Mouse (Mus musculus): ENCODE data around the gene Abhd15. TPM values are rescaled to one million over a fixed set of nuclear protein-coding genes. Genes with fewer than 3 reads are reported as not detected.
"Not testable (repeated sequence)": the region's sequence is repeated elsewhere in the genome, so short reads cannot be mapped to it uniquely, and the experiment has no call there.

The Abhd15 gene
- polyA plus RNA-seq, 1 experiment from 2014 or later, result 1.5 TPM

DNA sequence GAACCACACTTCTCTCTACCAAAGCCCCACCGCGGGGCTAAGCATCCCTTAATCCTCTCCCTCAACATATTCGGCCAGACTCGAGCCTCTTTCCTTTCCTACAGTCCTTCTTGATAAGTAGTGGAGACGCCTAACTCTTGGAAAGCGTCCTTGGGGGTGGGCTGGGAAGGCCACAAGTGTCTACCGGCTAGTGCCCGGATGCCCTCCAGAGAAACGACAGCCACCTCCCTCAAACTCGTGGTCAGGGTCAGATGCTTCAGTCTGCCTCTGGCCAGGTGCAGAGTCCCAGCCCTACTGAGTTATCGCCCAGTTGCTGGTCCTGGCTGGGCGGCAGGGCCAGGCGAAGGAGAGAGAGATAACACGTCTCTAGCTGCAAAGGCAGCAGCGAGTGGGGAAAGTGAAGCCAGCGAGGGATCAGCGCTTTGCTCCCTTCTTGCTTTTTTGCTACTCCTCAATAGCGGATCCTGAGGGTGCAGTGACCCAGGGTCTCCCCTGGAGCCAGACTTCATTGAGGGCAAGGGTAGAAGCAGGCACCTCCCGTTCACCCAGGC is 565 bp upstream of the Abhd15 start:
- no peak for ATAC-seq (ENCODE audit: insufficient number of reproducible peaks, insufficient read depth, low FRiP score, low TSS enrichment, low read depth)
- WGBS, result 7% methylated on average over 19 of the region's 19 CpGs

DNA sequence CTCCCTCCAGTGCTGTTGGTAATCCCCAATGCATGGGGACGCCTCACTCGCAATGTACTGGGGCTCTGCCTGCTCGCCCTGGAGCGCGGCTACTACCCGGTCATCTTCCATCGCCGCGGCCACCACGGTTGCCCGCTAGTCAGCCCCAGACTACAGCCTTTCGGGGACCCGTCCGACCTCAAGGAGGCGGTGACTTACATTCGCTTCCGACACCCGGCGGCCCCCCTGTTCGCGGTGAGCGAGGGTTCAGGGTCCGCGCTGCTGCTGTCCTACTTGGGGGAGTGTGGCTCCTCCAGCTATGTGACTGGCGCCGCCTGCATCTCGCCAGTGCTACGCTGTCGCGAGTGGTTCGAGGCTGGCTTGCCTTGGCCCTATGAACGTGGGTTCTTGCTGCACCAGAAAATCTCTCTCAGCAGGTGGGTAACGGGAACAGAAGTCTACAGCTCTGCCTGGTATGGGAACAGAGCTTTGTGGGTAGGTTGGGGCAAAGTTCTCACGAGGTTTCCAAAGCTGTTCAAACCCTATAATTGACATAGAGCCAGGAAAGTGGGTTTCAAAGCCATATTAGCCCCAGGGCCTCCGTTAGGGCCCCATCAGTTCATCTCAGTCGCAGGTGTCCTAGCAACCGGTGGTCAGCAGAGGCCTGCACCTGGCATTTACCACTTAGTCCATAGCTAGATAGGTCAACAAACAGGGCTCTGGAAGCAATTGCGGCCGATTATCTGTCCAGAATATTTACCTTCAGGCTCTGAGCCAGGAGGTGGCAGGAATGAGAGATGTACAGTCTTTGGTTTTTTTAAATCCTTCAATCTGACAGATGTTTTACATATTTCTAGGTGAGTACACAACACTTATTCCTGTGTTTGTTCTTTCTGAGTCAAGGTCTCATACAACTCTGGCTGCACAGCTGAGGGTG is 974 bp downstream of the Abhd15 start, which contains the start of gene Trp53i13:
TSS of gene Trp53i13 (minus strand) at position 344 of the 916 bp plus-strand sequence.
- no peaks in the 10 kb centered on the region for H3K9me3 ChIP-seq
- H3K27me3 ChIP-seq, result peaks cover 53% of the 10 kb centered on the region
- no peak within 1 kb of the TSS for H3K27ac ChIP-seq
- peak within 1 kb of the TSS; percentile 56 for H3K4me3 ChIP-seq (replicated peaks)
- no peaks in the 10 kb centered on the region for H3K36me3 ChIP-seq
- peak within 1 kb of the TSS; percentile 95 for H3K4me2 ChIP-seq
- peak within 1 kb of the TSS; percentile 54; the same call in 1 of the 2 replicates for H3K9ac ChIP-seq (replicated peaks)
- no peak for ATAC-seq (ENCODE audit: insufficient number of reproducible peaks, insufficient read depth, low FRiP score, low TSS enrichment, low read depth)
- 7% methylated on average over 39 of the region's 39 CpGs for WGBS
- H3K4me1 ChIP-seq (replicated peaks), result peaks cover 34% of the 10 kb centered on the region

More for the DNA sequence above, 565 bp upstream of the Abhd15 start:
- H3K36me3 ChIP-seq, result peaks cover 14% of the 10 kb centered on the region
- peak overlapping the region; percentile 56 for H3K4me3 ChIP-seq (replicated peaks)
- peaks cover 50% of the 10 kb centered on the region for H3K27me3 ChIP-seq
- peak overlapping the region; percentile 95 for H3K4me2 ChIP-seq
- H3K27ac ChIP-seq, result no peak overlapping the region
- H3K9ac ChIP-seq (replicated peaks), result peak overlapping the region; percentile 54; the same call in 1 of the 2 replicates
- H3K4me1 ChIP-seq (replicated peaks), result peaks cover 34% of the 10 kb centered on the region
- H3K9me3 ChIP-seq, result no peaks in the 10 kb centered on the region

DNA sequence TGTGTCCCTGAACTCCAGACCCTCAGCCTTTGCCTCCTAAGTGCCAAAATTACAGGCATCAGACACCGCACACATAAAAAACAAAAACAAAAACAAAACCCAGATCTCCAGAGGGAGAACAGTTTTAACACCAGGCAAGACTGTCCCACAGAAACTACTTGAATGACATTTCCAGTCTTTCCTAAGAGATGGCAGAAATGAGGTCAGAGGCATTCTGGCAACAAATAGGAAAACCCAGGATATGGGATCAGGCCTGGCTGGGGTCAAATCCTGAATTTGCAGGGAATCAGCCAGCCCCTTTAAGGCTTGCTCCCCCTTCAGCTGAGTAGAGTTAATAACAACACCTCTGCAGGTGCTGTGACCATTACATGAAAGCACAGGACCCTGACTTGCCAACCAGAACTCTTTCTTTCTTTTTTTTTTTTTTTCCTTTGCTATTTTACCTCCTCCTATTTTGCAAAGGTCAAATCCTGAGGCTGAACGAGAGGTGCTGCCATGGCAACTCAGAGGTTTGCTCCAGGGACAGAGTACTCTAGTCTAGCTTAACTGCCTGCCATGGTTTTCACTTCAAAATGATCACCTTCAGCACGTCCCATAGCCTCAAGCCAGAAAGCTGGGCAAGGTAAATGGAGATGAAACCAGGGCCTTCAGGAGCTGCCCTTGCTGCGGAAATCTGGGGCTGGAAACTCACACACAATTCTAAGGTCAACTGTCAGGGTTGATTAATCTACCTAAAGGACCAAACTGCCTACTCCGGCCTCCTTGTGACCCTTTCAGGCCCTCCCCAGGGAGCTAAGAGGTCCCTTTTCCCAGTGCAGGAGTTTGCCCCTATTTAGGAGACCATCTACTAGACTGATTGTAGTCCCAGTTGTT is 1.9 kb downstream of the Abhd15 start:
- Histone ChIP-seq H3K4me3 (replicated peaks) (no peak overlapping the region), H3K9ac (replicated peaks) (no peak overlapping the region), H3K4me2 (no peak overlapping the region), H3K27ac (no peak overlapping the region), H3K9me3 (no peaks in the 10 kb centered on the region), H3K36me3 (no peaks in the 10 kb centered on the region), H3K27me3 (peaks cover 53% of the 10 kb centered on the region), H3K4me1 (replicated peaks) (peaks cover 33% of the 10 kb centered on the region)
- ATAC-seq (ENCODE audit: insufficient number of reproducible peaks, insufficient read depth, low FRiP score, low TSS enrichment, low read depth), result no peak
- 48% methylated on average over 5 of the region's 5 CpGs for WGBS

DNA sequence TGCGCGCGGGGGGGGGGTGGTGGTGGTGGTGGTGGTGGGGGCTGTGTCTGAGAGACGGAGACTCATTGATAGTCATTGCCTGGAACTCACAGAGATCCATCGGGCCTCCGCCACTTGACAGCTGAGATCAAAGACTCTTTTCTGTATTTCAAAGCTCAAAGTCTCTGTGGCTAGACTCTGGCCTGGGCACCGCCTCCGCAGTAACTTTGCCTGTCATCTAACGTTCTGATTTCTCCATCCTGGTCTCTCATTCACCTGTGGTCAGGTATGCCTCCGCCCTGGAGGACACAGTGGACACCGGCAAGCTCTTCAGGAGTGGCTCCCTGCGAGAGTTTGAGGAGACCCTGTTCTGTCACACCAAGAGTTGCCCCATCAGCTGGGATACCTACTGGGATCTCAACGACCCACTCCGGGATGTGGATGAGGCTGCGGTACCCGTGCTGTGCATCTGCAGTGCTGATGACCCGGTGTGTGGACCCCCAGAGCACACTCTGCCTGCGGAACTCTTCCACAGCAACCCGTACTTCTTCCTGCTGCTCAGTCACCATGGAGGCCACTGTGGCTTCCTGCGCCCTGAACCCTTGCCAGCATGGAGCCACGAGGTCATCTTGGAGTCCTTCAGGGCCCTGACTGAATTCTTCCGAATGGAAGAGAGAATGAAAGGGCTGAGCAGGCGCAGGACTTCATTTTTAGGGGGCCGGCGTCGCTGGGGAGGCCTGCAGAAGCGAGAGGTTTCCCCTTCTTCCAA is 3.3 kb downstream of the Abhd15 start:
- ATAC-seq (ENCODE audit: insufficient number of reproducible peaks, insufficient read depth, low FRiP score, low TSS enrichment, low read depth), result no peak
- 77% methylated on average over 26 of the region's 27 CpGs for WGBS
- H3K4me1 ChIP-seq (replicated peaks), result peaks cover 27% of the 10 kb centered on the region
- no peak overlapping the region for H3K27ac ChIP-seq
- peaks cover 53% of the 10 kb centered on the region for H3K27me3 ChIP-seq
- H3K9me3 ChIP-seq, result no peaks in the 10 kb centered on the region
- H3K4me2 ChIP-seq, result no peak overlapping the region
- H3K9ac ChIP-seq (replicated peaks), result no peak overlapping the region
- no peak overlapping the region for H3K4me3 ChIP-seq (replicated peaks)
- H3K36me3 ChIP-seq, result no peaks in the 10 kb centered on the region

DNA sequence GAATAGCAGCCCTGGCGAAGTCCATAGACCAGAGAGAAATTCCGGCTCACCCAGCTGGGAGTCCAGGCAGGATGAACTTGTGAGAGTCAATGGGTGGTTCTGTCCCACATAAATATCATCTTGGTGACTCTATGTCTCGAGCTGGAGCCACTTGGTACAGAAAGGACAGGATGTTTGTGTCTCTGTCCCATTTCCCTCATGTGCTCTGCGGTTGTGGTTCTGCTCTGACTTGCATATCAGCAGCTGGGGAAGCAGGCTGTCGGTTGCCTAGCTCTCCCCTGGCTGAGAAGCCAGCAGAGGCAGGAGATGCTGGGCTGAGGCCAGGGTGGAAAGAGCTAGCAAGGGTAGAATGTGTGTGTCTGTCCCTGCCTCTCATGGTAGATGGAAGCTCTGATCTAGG is 4.1 kb downstream of the Abhd15 start, which contains the start of gene Gm10392:
TSS of gene Gm10392 (minus strand) at position 156 of the 400 bp plus-strand sequence.
- Histone ChIP-seq H3K4me1 (replicated peaks) (peaks cover 22% of the 10 kb centered on the region), H3K36me3 (no peaks in the 10 kb centered on the region), H3K27ac (no peak within 1 kb of the TSS), H3K4me3 (replicated peaks) (no peak within 1 kb of the TSS), H3K4me2 (no peak within 1 kb of the TSS), H3K9me3 (no peaks in the 10 kb centered on the region), H3K9ac (replicated peaks) (no peak within 1 kb of the TSS), H3K27me3 (peaks cover 48% of the 10 kb centered on the region)
- WGBS, result 72% methylated on average over 5 of the region's 5 CpGs
- no peak for ATAC-seq (ENCODE audit: insufficient number of reproducible peaks, insufficient read depth, low FRiP score, low TSS enrichment, low read depth)

DNA sequence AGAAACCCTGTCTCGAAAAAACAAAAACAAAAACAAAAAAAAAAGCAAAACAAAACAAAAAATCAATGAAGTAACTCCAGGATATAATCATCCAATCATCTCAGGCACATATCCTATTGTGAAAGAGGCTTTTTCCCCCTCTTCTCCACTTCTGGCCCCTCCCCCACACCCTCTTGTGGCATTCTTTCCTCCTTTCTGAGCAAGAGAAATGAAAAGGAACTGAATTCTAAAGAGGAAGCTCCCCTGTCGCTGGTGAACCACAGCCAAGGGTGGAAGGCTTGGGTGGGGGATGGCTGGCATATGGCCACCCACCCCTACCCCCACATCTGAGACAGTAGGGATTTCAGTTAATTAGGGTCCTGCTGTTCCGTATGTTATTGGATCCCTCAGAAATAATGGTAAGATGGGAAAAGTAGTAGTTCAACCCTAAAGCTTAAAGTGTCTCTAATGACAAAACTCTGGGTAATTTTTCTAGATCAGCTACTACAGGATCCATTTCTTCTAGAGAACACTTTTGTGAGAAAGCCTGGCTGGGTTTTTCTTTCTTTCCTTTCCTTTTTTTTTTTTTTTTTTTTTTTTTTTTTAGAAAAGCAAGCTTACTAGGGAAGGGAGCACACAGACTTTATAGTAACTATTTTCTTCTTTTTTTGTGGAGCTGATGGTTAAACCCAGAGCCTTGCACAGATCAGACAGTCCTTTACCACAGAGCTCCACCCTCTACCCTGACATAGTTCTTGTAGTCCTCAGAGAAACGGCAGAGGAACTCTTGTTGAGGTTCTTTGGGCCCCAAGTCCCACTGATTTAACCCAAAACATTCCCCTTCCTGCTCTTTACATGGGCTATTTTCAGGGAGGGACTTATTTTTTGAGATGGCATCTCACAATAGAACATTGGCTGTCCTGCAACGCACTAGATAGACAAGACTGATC is 5.9 kb downstream of the Abhd15 start:
- H3K9ac ChIP-seq (replicated peaks), result no peak overlapping the region
- 62% methylated on average over 5 of the region's 5 CpGs for WGBS
- H3K9me3 ChIP-seq, result no peaks in the 10 kb centered on the region
- ATAC-seq (ENCODE audit: insufficient number of reproducible peaks, insufficient read depth, low FRiP score, low TSS enrichment, low read depth), result no peak
- H3K4me3 ChIP-seq (replicated peaks), result no peak overlapping the region
- H3K4me2 ChIP-seq, result no peak overlapping the region
- no peaks in the 10 kb centered on the region for H3K36me3 ChIP-seq
- peaks cover 6% of the 10 kb centered on the region for H3K4me1 ChIP-seq (replicated peaks)
- peaks cover 30% of the 10 kb centered on the region for H3K27me3 ChIP-seq
- no peak overlapping the region for H3K27ac ChIP-seq

DNA sequence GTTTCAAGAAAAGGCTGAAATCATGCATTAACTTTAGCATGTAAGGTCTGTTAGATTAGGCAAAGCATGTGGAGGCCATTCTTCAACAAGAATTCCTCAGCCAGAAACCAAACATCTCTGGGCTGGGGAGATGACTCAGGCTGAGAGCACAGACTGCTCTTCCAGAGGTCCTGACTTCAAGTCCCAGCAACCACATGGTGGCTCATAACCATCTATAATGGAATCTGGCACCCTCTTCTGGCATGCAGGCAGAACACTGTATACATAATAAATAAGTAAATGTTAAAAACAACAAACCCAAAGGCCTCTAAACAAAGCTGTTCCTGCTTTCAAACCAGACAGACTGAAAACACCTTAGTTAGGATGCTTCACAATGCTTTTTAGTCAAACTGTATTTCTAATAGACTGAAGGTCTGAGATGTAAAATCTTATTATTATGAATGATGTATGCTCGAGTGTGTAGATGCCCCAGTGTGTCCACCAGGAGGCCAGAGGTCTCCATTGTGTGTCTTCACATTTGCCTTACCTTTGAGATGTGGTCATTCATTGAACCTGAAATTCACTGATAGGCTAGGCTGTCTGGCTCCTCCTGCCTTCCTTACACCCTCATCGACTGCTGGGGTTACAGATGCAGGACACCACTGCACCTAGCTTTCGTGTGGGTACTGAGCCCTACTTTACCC is 11.0 kb downstream of the Abhd15 start:
- no peaks in the 10 kb centered on the region for H3K27me3 ChIP-seq
- 84% methylated on average over 3 of the region's 3 CpGs for WGBS
- no peak overlapping the region for H3K27ac ChIP-seq
- no peak overlapping the region for H3K4me3 ChIP-seq (replicated peaks)
- H3K9ac ChIP-seq (replicated peaks), result no peak overlapping the region
- no peak for ATAC-seq (ENCODE audit: insufficient number of reproducible peaks, insufficient read depth, low FRiP score, low TSS enrichment, low read depth)
- no peaks in the 10 kb centered on the region for H3K4me1 ChIP-seq (replicated peaks)
- no peak overlapping the region for H3K4me2 ChIP-seq
- H3K36me3 ChIP-seq, result no peaks in the 10 kb centered on the region
- no peaks in the 10 kb centered on the region for H3K9me3 ChIP-seq

DNA sequence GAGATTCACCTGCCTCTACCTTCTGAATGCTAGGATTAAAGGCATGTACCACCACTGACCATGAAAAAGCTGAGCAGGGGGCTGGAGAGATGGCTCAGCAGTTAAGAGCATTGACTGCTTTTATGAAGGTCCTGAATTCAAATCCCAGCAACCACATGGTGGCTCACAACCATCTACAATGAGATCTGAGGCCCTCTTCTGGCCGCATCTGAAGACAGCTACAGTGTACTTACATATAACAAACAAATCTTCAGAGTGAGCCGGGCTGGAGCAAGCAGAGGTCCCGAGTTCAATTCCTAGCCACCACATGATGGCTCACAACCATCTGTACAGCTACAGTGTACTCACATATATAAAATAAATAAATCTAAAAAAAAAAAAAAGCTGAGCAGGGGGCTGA is 13.5 kb downstream of the Abhd15 start:
- not testable (repeated sequence) for H3K4me3 ChIP-seq (replicated peaks); H3K9me3 ChIP-seq; H3K27ac ChIP-seq; H3K4me1 ChIP-seq (replicated peaks); H3K27me3 ChIP-seq; H3K36me3 ChIP-seq; H3K9ac ChIP-seq (replicated peaks); ATAC-seq (ENCODE audit: insufficient number of reproducible peaks, insufficient read depth, low FRiP score, low TSS enrichment, low read depth); H3K4me2 ChIP-seq
- WGBS, result 77% methylated on average over 3 of the region's 3 CpGs

DNA sequence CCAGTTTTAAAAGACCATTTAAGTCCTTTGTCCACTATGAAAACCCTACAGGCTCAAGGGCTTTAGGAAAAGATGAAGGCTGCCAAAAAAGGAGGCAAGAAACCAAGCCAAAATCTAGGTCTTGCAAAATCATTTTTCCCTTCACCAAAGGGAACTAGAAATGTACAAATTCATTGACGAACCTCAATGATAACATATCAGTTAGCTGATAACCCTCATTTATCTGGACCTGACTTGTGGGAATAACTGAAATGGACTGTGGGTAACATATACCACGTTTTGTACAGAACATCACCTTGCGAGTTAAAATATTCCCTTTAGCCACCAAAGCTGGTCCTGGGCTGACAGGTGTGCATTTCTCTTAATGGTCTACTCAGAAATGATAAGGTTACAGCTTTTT is 14.7 kb downstream of the Abhd15 start:
- Histone ChIP-seq H3K36me3 (peaks cover 11% of the 10 kb centered on the region), H3K27ac (no peak overlapping the region), H3K4me1 (replicated peaks) (no peaks in the 10 kb centered on the region), H3K9me3 (no peaks in the 10 kb centered on the region), H3K27me3 (no peaks in the 10 kb centered on the region), H3K4me3 (replicated peaks) (no peak overlapping the region), H3K9ac (replicated peaks) (no peak overlapping the region), H3K4me2 (no peak overlapping the region)
- WGBS, result 92% methylated on average over 3 of the region's 3 CpGs
- no peak for ATAC-seq (ENCODE audit: insufficient number of reproducible peaks, insufficient read depth, low FRiP score, low TSS enrichment, low read depth)

Data from limb, embryonic 12.5 days (tissue).